Mouse (Mus musculus): ENCODE measurements around the gene Cdip1.

GRCm38 (mm10) chr16:4711173-4711572, 78.9 kb downstream of the Cdip1 start:
- TF ChIP-seq EP300 (IDR thresholded peaks at IDR 0.05; ENCODE audit: insufficient read depth, low read depth, low read length) (no peak), CTCF (IDR thresholded peaks at IDR 0.05; ENCODE audit: low read depth, low read length) (no peak), POLR2A (IDR thresholded peaks at IDR 0.05; ENCODE audit: insufficient read depth, low read length) (no peak)
